18 mouse cellular contexts compared by ENCODE assay signal in the genomic region with DNA sequence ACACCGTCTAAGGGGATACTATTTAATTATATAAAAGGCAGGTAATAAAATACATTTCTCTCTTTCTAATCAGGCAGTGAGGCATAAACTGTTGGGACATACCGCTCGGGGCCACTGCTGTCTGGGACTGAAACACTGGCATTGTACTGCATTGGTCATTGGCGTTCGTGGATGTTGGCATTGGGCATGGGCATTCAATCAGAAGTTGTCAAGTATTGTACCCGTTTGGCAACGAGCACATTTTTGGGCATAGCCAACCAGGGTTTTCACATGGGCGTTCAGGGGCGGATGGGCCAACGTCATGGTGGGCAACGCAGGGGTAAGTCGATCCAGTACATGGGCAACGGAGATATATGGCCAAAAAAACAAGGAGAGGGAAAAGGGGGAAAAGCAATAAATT. TPM values are rescaled to one million over a fixed set of nuclear protein-coding genes. Genes with fewer than 3 reads are reported as not detected.
DNase-seq lines count a peak whose midpoint lies in the region; ATAC-seq and TF ChIP-seq lines count a peak whose summit lies in the region.
"Had no signal": no experiment of that assay in that cellular context is flagged by ENCODE, and none has a peak within 500 bp of the region (broad histone marks: within the 10 kb centered on the region; RNA-seq: fewer than 3 reads in every experiment).

No protein-coding gene starts in this region.

- 82% methylated on average over 13 of the region's 13 CpGs for WGBS in midbrain, postnatal 0 days
- 93% methylated on average over 13 of the region's 13 CpGs for WGBS in midbrain, embryonic 14.5 days
- WGBS in forebrain, embryonic 13.5 days, result 83% methylated on average over 13 of the region's 13 CpGs

- no peak overlapping the region for H3K27ac ChIP-seq in midbrain, postnatal 0 days (ENCODE audit: low read depth, low read length)
- no peak overlapping the region for H3K27ac ChIP-seq in midbrain, embryonic 14.5 days (replicated peaks; ENCODE audit: low read depth, low read length)
- no peak overlapping the region for H3K27ac ChIP-seq in forebrain, embryonic 13.5 days
- H3K27ac ChIP-seq: embryonic facial prominence, embryonic 15.5 days; forebrain, embryonic 10.5 days; forebrain, embryonic 15.5 days; heart, adult 2 months; heart, embryonic 15.5 days; hindbrain, embryonic 10.5 days; hindbrain, embryonic 15.5 days had no signal

- H3K36me3 ChIP-seq in midbrain, postnatal 0 days (ENCODE audit: insufficient read depth, low read length), result peaks cover 34% of the 10 kb centered on the region
- H3K36me3 ChIP-seq in midbrain, embryonic 14.5 days (ENCODE audit: control insufficient read depth, insufficient read depth, low read length), result peaks cover 63% of the 10 kb centered on the region
- H3K36me3 ChIP-seq in forebrain, embryonic 13.5 days (ENCODE audit: poor library complexity, severe bottlenecking), result peaks cover 58% of the 10 kb centered on the region

- intact Hi-C loops in heart, postnatal 14 days (cut with DNase I), result no loop called here

- no peak for ATAC-seq in midbrain, postnatal 0 days (ENCODE audit: low FRiP score)
- no peak for ATAC-seq in midbrain, embryonic 14.5 days (ENCODE audit: low FRiP score, low TSS enrichment)
- ATAC-seq in forebrain, embryonic 13.5 days, result no peak
- ATAC-seq: forebrain, embryonic 15.5 days had no signal

- no peaks in the 10 kb centered on the region for H3K9me3 ChIP-seq in midbrain, postnatal 0 days (ENCODE audit: low read length)
- no peaks in the 10 kb centered on the region for H3K9me3 ChIP-seq in midbrain, embryonic 14.5 days (ENCODE audit: control insufficient read depth, low read length)
- H3K9me3 ChIP-seq in forebrain, embryonic 13.5 days (replicated peaks), result no peaks in the 10 kb centered on the region
- H3K9me3 ChIP-seq: embryonic facial prominence, embryonic 15.5 days; forebrain, embryonic 10.5 days; forebrain, embryonic 15.5 days; heart, embryonic 15.5 days; hindbrain, embryonic 10.5 days; hindbrain, embryonic 15.5 days had no signal

- H3K4me2 ChIP-seq in midbrain, postnatal 0 days (ENCODE audit: low read depth, low read length, poor library complexity, severe bottlenecking), result no peak overlapping the region
- H3K4me2 ChIP-seq in midbrain, embryonic 14.5 days (ENCODE audit: low read length), result no peak overlapping the region
- no peak overlapping the region for H3K4me2 ChIP-seq in forebrain, embryonic 13.5 days
- H3K4me2 ChIP-seq: embryonic facial prominence, embryonic 15.5 days; forebrain, embryonic 15.5 days; heart, embryonic 11.5 days; heart, embryonic 15.5 days; hindbrain, embryonic 15.5 days had no signal

- peak; percentile 83 for DNase-seq in heart, adult 11 months
- DNase-seq in heart, postnatal 14 days, result no peak
- DNase-seq in midbrain, postnatal 0 days (ENCODE audit: low spot score), result peak; percentile 47
- no peak for DNase-seq in midbrain, embryonic 14.5 days
- DNase-seq in induced T-regulatory cell, adult 2 months (ENCODE audit: low read depth), result peak; percentile 9
- no peak for DNase-seq in frontal cortex, postnatal 14 days (ENCODE audit: low spot score in 2 of 2)
- DNase-seq: gastrocnemius, postnatal 10 days; heart, adult 2 months; kidney, adult 11 months had no signal

- H3K4me1 ChIP-seq in midbrain, postnatal 0 days (ENCODE audit: insufficient read depth, low read length), result no peaks in the 10 kb centered on the region
- peaks cover 6% of the 10 kb centered on the region; the same call in 1 of the 2 replicates for H3K4me1 ChIP-seq in midbrain, embryonic 14.5 days (ENCODE audit: control insufficient read depth, insufficient read depth, low read length)
- peaks cover 11% of the 10 kb centered on the region for H3K4me1 ChIP-seq in forebrain, embryonic 13.5 days

- no peak for TF ChIP-seq CTCF in midbrain, postnatal 0 days (IDR thresholded peaks at IDR 0.05)

- no peaks in the 10 kb centered on the region for H3K27me3 ChIP-seq in midbrain, postnatal 0 days (ENCODE audit: insufficient read depth, low read length)
- H3K27me3 ChIP-seq in midbrain, embryonic 14.5 days (ENCODE audit: control insufficient read depth, insufficient read depth, low read length), result no peaks in the 10 kb centered on the region
- H3K27me3 ChIP-seq in forebrain, embryonic 13.5 days, result no peaks in the 10 kb centered on the region
- H3K27me3 ChIP-seq: embryonic facial prominence, embryonic 15.5 days; forebrain, embryonic 15.5 days; heart, embryonic 15.5 days; hindbrain, embryonic 15.5 days had no signal

- H3K4me3 ChIP-seq in midbrain, postnatal 0 days (ENCODE audit: low read depth, low read length), result no peak overlapping the region
- H3K4me3 ChIP-seq in midbrain, embryonic 14.5 days (replicated peaks; ENCODE audit: low read depth, low read length), result no peak overlapping the region
- H3K4me3 ChIP-seq in forebrain, embryonic 13.5 days, result no peak overlapping the region
- H3K4me3 ChIP-seq: embryonic facial prominence, embryonic 15.5 days; erythroblast, embryonic 14.5 days; forebrain, embryonic 10.5 days; forebrain, embryonic 15.5 days; heart, adult 2 months; heart, embryonic 15.5 days; hindbrain, embryonic 10.5 days; hindbrain, embryonic 15.5 days had no signal

- no peak overlapping the region for H3K9ac ChIP-seq in midbrain, postnatal 0 days (replicated peaks; ENCODE audit: low read length, poor library complexity, severe bottlenecking)
- no peak overlapping the region for H3K9ac ChIP-seq in midbrain, embryonic 14.5 days (replicated peaks; ENCODE audit: low read length)
- no peak overlapping the region for H3K9ac ChIP-seq in forebrain, embryonic 13.5 days
- H3K9ac ChIP-seq: embryonic facial prominence, embryonic 15.5 days; forebrain, embryonic 15.5 days; heart, embryonic 15.5 days; hindbrain, embryonic 15.5 days had no signal

RNA-seq across cellular contexts. Expression of a gene that starts 4.4 kb away (rescaled TPM):
- total RNA-seq in heart, postnatal 14 days (2021), result 1 to 10 TPM; 9.5 to 9.6 TPM
- 13.9 and 20.3 TPM in 2 replicates for total RNA-seq in midbrain, postnatal 0 days (2014; rRNA removed)
- polyA plus RNA-seq in midbrain, postnatal 0 days (2015; fragmentation: Nextera tagmentation; extraction: Ambion mirVana), result 17.8 and 18.7 TPM in 2 replicates
- polyA plus RNA-seq in midbrain, embryonic 14.5 days (2014; fragmentation: Nextera tagmentation; extraction: Ambion mirVana), result 24.6 and 26.0 TPM in 2 replicates
- polyA plus RNA-seq in forebrain, embryonic 13.5 days (2015; fragmentation: Nextera tagmentation; extraction: Ambion mirVana), result 28.0 and 28.4 TPM in 2 replicates

RNA-seq across cellular contexts. Expression of a gene that starts 5.5 kb away (rescaled TPM):
- 100 to 1,000 TPM; 547 to 571 TPM for total RNA-seq in heart, postnatal 14 days (2021)
- 598 and 662 TPM in 2 replicates for total RNA-seq in midbrain, postnatal 0 days (2014; rRNA removed)
- 861 and 905 TPM in 2 replicates for polyA plus RNA-seq in midbrain, postnatal 0 days (2015; fragmentation: Nextera tagmentation; extraction: Ambion mirVana)
- polyA plus RNA-seq in midbrain, embryonic 14.5 days (2014; fragmentation: Nextera tagmentation; extraction: Ambion mirVana), result 1,214 and 1,754 TPM in 2 replicates
- polyA plus RNA-seq in forebrain, embryonic 13.5 days (2015; fragmentation: Nextera tagmentation; extraction: Ambion mirVana), result 2,271 and 2,276 TPM in 2 replicates

RNA-seq across cellular contexts. Expression of a gene that starts 12.6 kb away (rescaled TPM):
- total RNA-seq in heart, postnatal 14 days (2021), result 10 to 100 TPM; 12.7 to 13.7 TPM
- total RNA-seq in midbrain, postnatal 0 days (2014; rRNA removed), result 18.3 and 20.3 TPM in 2 replicates
- polyA plus RNA-seq in midbrain, postnatal 0 days (2015; fragmentation: Nextera tagmentation; extraction: Ambion mirVana), result 16.5 and 17.6 TPM in 2 replicates
- polyA plus RNA-seq in midbrain, embryonic 14.5 days (2014; fragmentation: Nextera tagmentation; extraction: Ambion mirVana), result 21.0 and 22.9 TPM in 2 replicates
- 24.4 and 26.3 TPM in 2 replicates for polyA plus RNA-seq in forebrain, embryonic 13.5 days (2015; fragmentation: Nextera tagmentation; extraction: Ambion mirVana)

RNA-seq across cellular contexts. Expression of a gene that starts 38.7 kb away (rescaled TPM):
- under 1 TPM; 0.10 to 0.24 TPM for total RNA-seq in heart, postnatal 14 days (2021)
- total RNA-seq in midbrain, postnatal 0 days (2014; rRNA removed), result 2.6 and 6.3 TPM in 2 replicates
- 1.5 and 1.8 TPM in 2 replicates for polyA plus RNA-seq in midbrain, postnatal 0 days (2015; fragmentation: Nextera tagmentation; extraction: Ambion mirVana)
- polyA plus RNA-seq in midbrain, embryonic 14.5 days (2014; fragmentation: Nextera tagmentation; extraction: Ambion mirVana), result 1.3 and 2.3 TPM in 2 replicates
- 1.4 and 1.6 TPM in 2 replicates for polyA plus RNA-seq in forebrain, embryonic 13.5 days (2015; fragmentation: Nextera tagmentation; extraction: Ambion mirVana)

Comparison
In these comparisons a context has a peak if more than half of its experiments do, and no peak if none do; other contexts are left out.
1. DNase-seq: peak in heart, adult 11 months (single experiment), midbrain, postnatal 0 days (single experiment) and induced T-regulatory cell, adult 2 months (single experiment); none in heart, postnatal 14 days (0 of 2), midbrain, embryonic 14.5 days (single experiment) and frontal cortex, postnatal 14 days (0 of 2).